Mouse (Mus musculus): ENCODE data around the gene Tex38.

Tex38 gene

DNA sequence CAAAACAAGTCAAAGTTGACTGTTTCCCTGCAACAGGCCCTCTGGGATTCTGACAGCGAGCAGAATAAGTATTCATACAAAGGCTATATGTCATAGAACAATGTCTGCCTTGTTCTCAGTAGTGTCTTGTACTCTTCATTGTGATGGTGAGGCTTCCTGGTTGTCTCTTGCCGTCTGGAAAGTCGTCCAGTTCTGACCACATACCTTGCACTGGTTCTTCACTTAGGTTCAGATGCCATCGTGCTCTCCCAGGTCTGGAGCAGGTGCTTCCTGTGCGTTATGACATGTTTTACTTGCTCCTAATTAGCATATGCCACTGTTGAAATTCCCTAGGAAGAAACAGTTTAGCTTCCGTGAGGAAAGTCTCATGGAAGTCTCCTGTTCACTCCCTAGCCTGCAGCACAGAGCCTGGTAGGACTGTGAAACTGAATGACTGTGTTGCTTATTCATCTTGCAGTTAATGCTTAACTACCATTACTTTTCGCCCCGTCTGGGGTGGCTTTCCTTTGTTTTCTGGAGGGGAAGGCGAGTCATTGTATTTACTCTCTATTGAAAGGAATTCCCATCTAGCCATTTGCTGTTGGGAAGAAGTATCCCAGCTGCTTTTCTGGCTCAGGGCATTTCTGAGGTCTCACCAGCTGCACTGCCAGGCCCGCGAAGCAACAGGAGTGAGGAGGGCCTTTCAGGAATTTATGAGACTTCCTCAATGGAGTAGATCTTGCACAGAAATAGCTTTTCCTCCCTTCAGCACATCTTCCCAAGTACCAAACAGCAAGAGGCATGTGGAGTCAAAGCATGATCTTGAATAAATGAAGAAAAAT, 13.0 kb downstream of the Tex38 start:
- DNase-seq, result peak in 1 of 2 experiments; percentile 6

- DNase-seq, result no peak
Observed at GRCm38 (mm10) chr4:115764581-115764980, 16.2 kb downstream of the Tex38 start.

DNA sequence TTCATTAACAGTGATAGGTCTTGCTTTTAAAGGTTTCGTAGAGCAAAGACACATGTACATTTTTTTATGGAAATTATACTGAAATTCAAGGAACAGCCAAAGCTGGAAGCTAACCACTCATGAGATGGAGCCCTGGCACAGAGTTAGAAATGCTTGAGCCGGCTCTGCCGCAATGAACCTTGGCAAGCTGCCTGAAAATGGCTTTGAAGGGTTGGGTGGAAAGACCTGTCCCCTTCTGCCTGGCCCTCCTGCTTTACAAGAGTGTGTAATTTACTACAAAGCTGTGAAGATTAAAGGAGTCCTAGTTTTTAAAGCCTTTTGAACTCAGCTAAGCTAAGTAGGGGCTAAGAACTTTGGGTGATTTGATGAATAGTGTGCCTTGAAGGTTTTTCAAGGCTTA, 19.6 kb downstream of the Tex38 start:
- peak; percentile 21 to 42 for DNase-seq

DNA sequence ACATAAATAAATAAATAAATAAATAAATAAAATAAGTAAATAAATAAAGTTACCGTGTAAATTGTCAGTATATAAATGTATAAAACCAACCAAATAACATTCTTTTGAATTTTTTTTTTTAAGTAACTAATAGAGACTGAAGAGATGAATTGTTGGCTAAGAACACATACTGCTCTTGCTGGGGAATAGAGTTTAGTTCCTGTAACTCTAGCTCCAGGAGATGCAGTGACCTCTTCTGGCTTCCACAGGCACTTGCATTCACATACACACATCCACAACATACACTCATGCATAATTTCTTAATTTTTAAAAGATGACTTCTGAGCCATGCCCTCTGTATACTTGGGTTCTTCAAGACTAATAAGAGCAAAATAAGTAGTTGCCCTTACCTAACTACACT, 26.0 kb downstream of the Tex38 start:
- DNase-seq, result no peak

DNA sequence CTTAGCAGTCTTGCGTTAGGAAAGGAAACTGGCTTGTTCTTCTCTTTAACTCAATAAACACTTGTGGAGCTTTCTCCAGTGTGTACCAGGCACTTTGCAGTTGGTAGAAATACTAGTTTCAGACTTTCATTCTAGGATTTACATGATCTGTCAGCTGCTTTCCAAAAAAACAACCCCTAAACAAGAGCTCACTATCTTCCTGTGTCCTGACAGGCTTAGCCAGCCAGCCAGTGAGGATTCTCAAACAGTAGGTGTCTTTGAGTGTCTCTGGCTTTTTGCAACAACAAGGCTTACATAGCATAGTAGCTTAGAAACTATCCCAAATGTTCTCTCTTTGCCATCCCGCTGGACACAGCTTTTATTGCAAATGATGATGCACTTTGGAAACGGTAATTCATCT, 26.7 kb downstream of the Tex38 start:
- DNase-seq, result no peak

GRCm38 (mm10) chr4:115749336-115749735, 31.5 kb downstream of the Tex38 start:
- no peak for DNase-seq

GRCm38 (mm10) chr4:115748181-115748580, 32.6 kb downstream of the Tex38 start:
- DNase-seq, result no peak

- no peak for DNase-seq
Observed at GRCm38 (mm10) chr4:115743096-115743495, 37.7 kb downstream of the Tex38 start.

DNA sequence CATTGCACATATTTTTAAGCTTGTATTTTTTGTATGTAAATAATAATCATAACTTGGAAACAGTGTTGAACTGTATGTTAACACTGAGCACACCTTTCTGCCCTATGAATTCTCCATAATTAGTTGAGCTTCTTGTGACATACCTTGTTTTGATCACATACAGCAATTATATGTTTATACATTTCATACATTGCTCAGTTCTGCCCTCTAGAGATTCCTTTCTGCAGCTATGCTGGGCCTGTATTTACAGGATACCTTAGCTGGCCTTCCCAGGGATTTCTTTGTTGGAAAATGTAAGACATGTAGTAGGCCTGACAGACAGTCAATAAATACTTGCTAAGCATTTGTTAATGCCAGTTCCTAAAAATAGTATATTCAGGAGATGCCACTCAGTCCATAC, 38.2 kb downstream of the Tex38 start:
- DNase-seq, result no peak

DNA sequence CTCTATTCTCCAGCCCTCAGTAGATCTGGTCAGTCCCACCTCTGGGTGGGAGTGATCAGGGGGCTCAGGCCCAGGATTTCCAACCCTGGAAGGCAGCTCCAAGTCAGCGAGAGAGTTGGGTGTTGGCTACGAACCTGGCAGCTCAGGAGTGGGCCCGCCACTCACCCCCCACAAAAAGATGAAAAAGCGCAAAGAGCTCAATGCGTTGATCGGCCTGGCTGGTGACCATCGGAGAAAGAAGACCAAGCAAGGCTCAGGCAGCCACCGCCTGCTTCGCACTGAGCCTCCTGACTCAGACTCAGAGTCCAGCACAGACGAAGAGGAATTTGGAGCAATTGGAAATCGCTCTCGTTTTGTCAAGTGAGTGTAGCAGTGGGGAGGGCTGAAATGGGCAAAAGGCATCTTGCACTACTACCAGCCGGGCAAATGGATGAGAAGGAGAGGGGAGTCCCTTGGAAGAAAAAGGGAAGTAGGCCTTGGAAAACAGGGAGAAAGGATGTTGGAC, 42.3 kb downstream of the Tex38 start:
- DNase-seq, result peak in 1 of 2 experiments; percentile 15

DNA sequence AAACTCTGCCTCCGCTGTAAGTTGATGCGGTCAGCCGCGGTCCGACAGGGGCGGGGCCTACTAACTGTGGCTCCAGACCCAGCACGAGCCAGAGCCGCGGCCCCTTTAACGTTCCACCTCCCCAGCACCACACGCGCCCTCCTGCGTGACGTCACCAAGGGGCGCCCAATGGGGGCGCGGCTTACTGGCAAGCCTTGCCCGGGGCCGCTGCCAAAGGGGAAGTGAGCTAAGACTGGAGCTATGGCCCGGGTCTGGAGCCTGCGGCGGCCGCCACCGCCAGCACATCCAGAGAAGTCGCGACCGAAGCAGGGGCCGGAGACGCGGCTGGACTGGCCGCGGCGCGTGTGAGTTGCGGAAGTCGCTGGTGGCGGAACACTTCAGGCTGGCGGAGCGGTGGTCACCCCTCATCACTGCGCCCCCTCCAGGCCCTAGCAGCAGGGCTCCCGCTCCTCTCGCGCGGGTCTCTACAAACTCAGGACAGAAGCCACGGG, 43.2 kb downstream of the Tex38 start, which contains the start of gene Efcab14:
Efcab14 (plus strand) TSS at position 194 of the 491 bp plus-strand sequence.
- DNase-seq, result peak; percentile 98 to 99

GRCm38 (mm10) chr4:115734867-115735266, 46.0 kb downstream of the Tex38 start:
- no peak for DNase-seq

GRCm38 (mm10) chr4:115733746-115734145, 47.1 kb downstream of the Tex38 start:
- no peak for DNase-seq

DNA sequence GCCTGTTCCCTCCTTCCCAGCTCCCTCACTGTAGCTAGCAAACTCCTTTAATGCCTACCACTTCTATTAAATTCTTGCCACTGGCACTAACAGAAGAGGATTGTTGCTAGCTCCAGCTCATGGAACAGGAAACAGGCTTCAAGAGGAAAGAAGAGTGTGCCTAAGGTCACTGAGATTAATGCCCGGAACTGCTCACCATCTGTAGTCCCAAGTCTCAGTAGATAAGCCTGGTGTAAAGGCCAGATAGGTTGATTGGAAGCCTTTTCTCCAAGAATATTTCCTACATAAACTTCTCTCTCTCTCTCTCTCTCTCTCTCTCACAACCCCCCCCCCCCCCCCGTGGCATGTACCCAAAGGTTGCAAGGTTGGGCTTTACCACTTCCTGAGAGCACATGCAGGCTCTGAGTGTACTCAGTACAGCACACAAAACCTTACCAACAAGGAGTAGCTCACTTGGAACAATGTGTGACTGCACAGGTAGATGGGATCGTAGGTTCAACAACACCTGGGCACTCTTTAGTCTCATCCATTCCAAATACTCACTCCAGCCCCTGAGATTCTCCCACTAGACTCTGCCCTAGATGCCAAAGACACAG, 48.5 kb downstream of the Tex38 start:
- DNase-seq, result no peak

DNA sequence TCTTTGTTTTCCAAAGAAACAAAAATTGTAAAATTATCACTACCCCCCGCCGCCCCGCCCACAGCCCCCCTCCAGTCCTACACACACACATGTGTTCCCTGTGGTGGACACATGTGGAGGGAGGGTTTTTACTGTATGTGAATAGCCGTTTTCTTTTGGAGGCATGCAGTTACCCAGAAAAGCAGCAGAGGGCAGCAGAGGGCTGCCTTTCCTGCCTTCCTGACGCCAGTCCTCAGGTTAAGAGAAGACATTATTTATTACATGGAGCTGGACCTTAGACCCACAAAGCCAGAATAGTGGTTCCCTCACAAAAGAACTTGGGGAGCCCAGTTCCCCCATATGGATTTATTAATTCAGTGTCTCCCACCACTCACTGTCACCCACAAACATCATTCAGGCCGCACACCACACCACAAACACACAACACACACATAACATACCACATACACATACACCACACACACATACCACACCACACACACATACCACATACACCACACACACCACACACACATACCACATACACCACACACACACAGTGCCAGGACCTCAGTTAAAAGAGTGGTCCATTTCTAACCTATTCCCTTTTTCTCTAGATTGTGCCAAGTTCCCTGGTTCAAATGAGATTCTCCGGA, 49.1 kb downstream of the Tex38 start:
- DNase-seq, result peak; percentile 79 to 82

Measured in kidney, postnatal 4 days (tissue).